Comparison of ENCODE assay signal across 27 mouse cellular contexts in the genomic region with DNA sequence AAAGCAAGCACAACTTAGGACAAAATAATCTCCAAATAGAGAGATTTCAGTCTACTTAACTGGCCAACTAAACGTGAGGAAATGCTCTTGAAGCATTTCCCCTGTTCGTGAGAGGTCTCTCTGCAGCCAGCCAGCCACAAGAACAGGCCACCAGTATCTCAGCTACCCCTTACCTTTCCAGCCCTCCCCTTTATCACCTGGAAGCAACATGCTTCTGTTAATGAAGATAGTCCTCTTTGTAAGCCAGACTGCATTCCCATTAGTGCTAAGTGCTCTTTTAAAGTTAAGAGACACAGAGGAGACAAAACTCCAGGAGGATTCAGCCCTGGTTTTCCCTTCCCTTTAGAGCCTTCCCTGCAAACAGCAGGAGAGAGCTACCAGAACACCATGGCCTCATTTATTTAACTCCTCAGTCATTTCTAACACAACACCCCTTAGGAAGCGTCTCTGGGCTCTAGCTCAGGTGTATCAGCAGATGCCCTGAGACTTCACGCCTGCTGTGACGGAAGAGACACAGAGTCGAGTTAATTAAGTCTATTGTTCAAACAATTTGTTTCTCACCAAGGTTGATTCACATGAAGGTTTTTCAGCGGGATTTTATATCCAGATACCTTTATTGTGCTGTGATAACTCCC.
DNase-seq lines count a peak whose midpoint lies in the region; ATAC-seq and TF ChIP-seq lines count a peak whose summit lies in the region.
"Had no signal": no experiment of that assay in that cellular context is flagged by ENCODE, and none has a peak within 500 bp of the region (broad histone marks: within the 10 kb centered on the region; RNA-seq: fewer than 3 reads in every experiment).

No protein-coding gene starts in this region.

- TF ChIP-seq CTCF in forebrain, postnatal 0 days (IDR thresholded peaks at IDR 0.05; ENCODE audit: low read depth) = no peak

- WGBS in forebrain, embryonic 10.5 days = 40% methylated on average over 7 of the region's 7 CpGs
- WGBS in forebrain, postnatal 0 days = 46% methylated on average over 7 of the region's 7 CpGs
- WGBS in neural tube, embryonic 13.5 days = 36% methylated on average over 7 of the region's 7 CpGs
- 48% methylated on average over 7 of the region's 7 CpGs for WGBS in limb, embryonic 10.5 days

- no peak overlapping the region for H3K4me3 ChIP-seq in forebrain, embryonic 10.5 days
- no peak overlapping the region for H3K4me3 ChIP-seq in forebrain, postnatal 0 days (ENCODE audit: low read depth, low read length)
- H3K4me3 ChIP-seq in neural tube, embryonic 13.5 days = no peak overlapping the region
- no peak overlapping the region for H3K4me3 ChIP-seq in limb, embryonic 10.5 days
- H3K4me3 ChIP-seq: embryonic facial prominence, embryonic 12.5 days; forebrain, embryonic 15.5 days; gastrocnemius, adult 2 months; heart, adult 2 months; heart, embryonic 12.5 days; hindbrain, embryonic 15.5 days; limb, embryonic 12.5 days; midbrain, embryonic 13.5 days; stomach, embryonic 15.5 days had no signal

- no peaks in the 10 kb centered on the region for H3K36me3 ChIP-seq in forebrain, embryonic 10.5 days (replicated peaks)
- no peaks in the 10 kb centered on the region for H3K36me3 ChIP-seq in forebrain, postnatal 0 days (ENCODE audit: insufficient read depth)
- no peaks in the 10 kb centered on the region for H3K36me3 ChIP-seq in neural tube, embryonic 13.5 days
- no peaks in the 10 kb centered on the region for H3K36me3 ChIP-seq in limb, embryonic 10.5 days
- H3K36me3 ChIP-seq: embryonic facial prominence, embryonic 12.5 days; forebrain, embryonic 15.5 days; heart, embryonic 12.5 days; hindbrain, embryonic 15.5 days; limb, embryonic 12.5 days; midbrain, embryonic 13.5 days; stomach, embryonic 15.5 days had no signal

- H3K9me3 ChIP-seq in forebrain, embryonic 10.5 days = no peaks in the 10 kb centered on the region
- no peaks in the 10 kb centered on the region for H3K9me3 ChIP-seq in forebrain, postnatal 0 days (ENCODE audit: low read length)
- H3K9me3 ChIP-seq in neural tube, embryonic 13.5 days = no peaks in the 10 kb centered on the region
- H3K9me3 ChIP-seq in limb, embryonic 10.5 days (replicated peaks) = no peaks in the 10 kb centered on the region
- H3K9me3 ChIP-seq: embryonic facial prominence, embryonic 12.5 days; forebrain, embryonic 15.5 days; heart, embryonic 12.5 days; hindbrain, embryonic 15.5 days; limb, embryonic 12.5 days; midbrain, embryonic 13.5 days; stomach, embryonic 15.5 days had no signal

- H3K4me1 ChIP-seq in forebrain, embryonic 10.5 days = peaks cover 16% of the 10 kb centered on the region
- H3K4me1 ChIP-seq in forebrain, postnatal 0 days (ENCODE audit: insufficient read depth) = no peaks in the 10 kb centered on the region
- peaks cover 14% of the 10 kb centered on the region for H3K4me1 ChIP-seq in neural tube, embryonic 13.5 days (replicated peaks)
- peaks cover 18% of the 10 kb centered on the region for H3K4me1 ChIP-seq in limb, embryonic 10.5 days
- H3K4me1 ChIP-seq: embryonic facial prominence, embryonic 12.5 days; stomach, embryonic 15.5 days had no signal

- DNase-seq in forebrain, embryonic 10.5 days (ENCODE audit: extremely low spot score, low spot score) = no peak
- no peak for DNase-seq in forebrain, postnatal 0 days
- no peak for DNase-seq in neural tube, embryonic 10.5 days (ENCODE audit: extremely low spot score, low spot score)
- DNase-seq in c-Kit-positive CD71-positive TER-119-positive erythroid progenitor cells, embryonic 14.5 days (ENCODE audit: low spot score) = peak; percentile 51
- DNase-seq in limb, embryonic 10.5 days (ENCODE audit: low spot score) = no peak
- DNase-seq: adrenal gland, adult 8-10 months; B cell, adult 2 months; embryo, embryonic 11 days; gastrocnemius, adult 2 months; gastrocnemius, postnatal 36 days; heart, adult 2 months; kidney, adult 11 months; kidney, postnatal 25 days; lung, adult 2 months; lung, postnatal 10 days; right cerebral cortex, postnatal 14 days had no signal

- no peak overlapping the region for H3K9ac ChIP-seq in forebrain, postnatal 0 days
- H3K9ac ChIP-seq in neural tube, embryonic 13.5 days = no peak overlapping the region
- H3K9ac ChIP-seq: embryonic facial prominence, embryonic 12.5 days; forebrain, embryonic 15.5 days; heart, embryonic 12.5 days; hindbrain, embryonic 15.5 days; limb, embryonic 12.5 days; midbrain, embryonic 13.5 days; stomach, embryonic 15.5 days had no signal

- H3K27me3 ChIP-seq in forebrain, embryonic 10.5 days (ENCODE audit: poor library complexity, severe bottlenecking) = no peaks in the 10 kb centered on the region
- H3K27me3 ChIP-seq in forebrain, postnatal 0 days (ENCODE audit: insufficient read depth, low read length) = no peaks in the 10 kb centered on the region
- H3K27me3 ChIP-seq in neural tube, embryonic 13.5 days = no peaks in the 10 kb centered on the region
- no peaks in the 10 kb centered on the region for H3K27me3 ChIP-seq in limb, embryonic 10.5 days (ENCODE audit: low read depth, poor library complexity, severe bottlenecking)
- H3K27me3 ChIP-seq: CH12.LX; embryonic facial prominence, embryonic 12.5 days; forebrain, embryonic 15.5 days; heart, embryonic 12.5 days; hindbrain, embryonic 15.5 days; limb, embryonic 12.5 days; midbrain, embryonic 13.5 days; stomach, embryonic 15.5 days had no signal

- ATAC-seq in forebrain, postnatal 0 days = no peak
- ATAC-seq in neural tube, embryonic 13.5 days (ENCODE audit: low read depth) = 0 out of 2 replicates have a peak, but pooled peaks have one; percentile 20
- ATAC-seq: forebrain, embryonic 15.5 days; inflammation-experienced regulatory T-cells, adult 6 months; midbrain, embryonic 13.5 days had no signal

- no peak overlapping the region for H3K4me2 ChIP-seq in forebrain, postnatal 0 days (ENCODE audit: low read depth)
- H3K4me2 ChIP-seq in neural tube, embryonic 13.5 days = no peak overlapping the region
- H3K4me2 ChIP-seq: embryonic facial prominence, embryonic 12.5 days; forebrain, embryonic 15.5 days; hindbrain, embryonic 15.5 days; limb, embryonic 12.5 days; midbrain, embryonic 13.5 days; stomach, embryonic 15.5 days had no signal

- H3K27ac ChIP-seq in forebrain, embryonic 10.5 days = 0 out of 2 replicates have a peak overlapping the region, but pooled peaks have one; percentile 35
- H3K27ac ChIP-seq in forebrain, postnatal 0 days (ENCODE audit: low read depth, low read length) = no peak overlapping the region
- H3K27ac ChIP-seq in neural tube, embryonic 13.5 days (replicated peaks) = 0 out of 2 replicates have a peak overlapping the region, but pooled peaks have one; percentile 19
- H3K27ac ChIP-seq in limb, embryonic 10.5 days = no peak overlapping the region
- H3K27ac ChIP-seq: embryonic facial prominence, embryonic 12.5 days; forebrain, embryonic 15.5 days; gastrocnemius, adult 2 months; heart, adult 2 months; hindbrain, embryonic 15.5 days; limb, embryonic 12.5 days; macrophage; midbrain, embryonic 13.5 days; stomach, embryonic 15.5 days had no signal

Comparison
In these comparisons a context has a peak if more than half of its experiments do, and no peak if none do; other contexts are left out.
1. H3K27ac ChIP-seq: peak in forebrain, embryonic 10.5 days (single experiment) and neural tube, embryonic 13.5 days (single experiment); none in forebrain, postnatal 0 days (single experiment) and limb, embryonic 10.5 days (single experiment).